Mouse (Mus musculus) frontal cortex, adult (tissue): ENCODE measurements around the gene Crocc.

ENCODE experiments used
- ATAC-seq: cut with Nextera tagmentation; 2 replicates; pipeline ENCODE4 v1.9.2; 2017; ENCODE audit warnings: mild to moderate bottlenecking, moderate library complexity, mixed read lengths; ENCODE audit not compliant: low TSS enrichment

Gene Crocc

GRCm38 (mm10) chr4:141020811-141021613 is 39.3 kb downstream of the Crocc start:
- ATAC-seq, result no peak; the same call in 1 of the 2 replicates

- ATAC-seq, result no peak
Observed at GRCm38 (mm10) chr4:141020220-141020619, 40.1 kb downstream of the Crocc start.

- no peak for ATAC-seq
Observed at GRCm38 (mm10) chr4:141017657-141018436, 42.5 kb downstream of the Crocc start.

GRCm38 (mm10) chr4:141016311-141016710 is 44.0 kb downstream of the Crocc start:
- ATAC-seq, result peak; percentile 45; the same call in 1 of the 2 replicates

DNA sequence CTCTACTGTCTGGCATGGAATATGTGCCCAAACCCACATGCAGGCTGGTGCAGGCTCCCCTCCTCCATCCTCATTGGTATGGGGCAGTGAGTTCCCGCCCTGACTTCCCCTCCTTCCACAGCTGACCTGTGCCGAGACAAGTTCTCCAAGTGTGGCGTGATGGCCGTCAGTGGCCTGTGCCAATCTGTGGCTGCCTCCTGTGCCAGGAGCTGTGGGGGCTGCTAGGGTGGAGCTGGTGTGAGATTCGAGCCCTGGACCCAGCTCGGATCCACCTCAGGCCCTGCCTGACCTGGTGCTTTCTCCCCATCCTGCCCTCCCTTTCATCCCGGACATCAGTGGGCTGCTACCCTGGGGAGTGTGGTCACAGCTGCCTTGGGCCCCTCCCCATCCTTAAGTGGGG is 45.0 kb downstream of the Crocc start:
- ATAC-seq, result no peak

DNA sequence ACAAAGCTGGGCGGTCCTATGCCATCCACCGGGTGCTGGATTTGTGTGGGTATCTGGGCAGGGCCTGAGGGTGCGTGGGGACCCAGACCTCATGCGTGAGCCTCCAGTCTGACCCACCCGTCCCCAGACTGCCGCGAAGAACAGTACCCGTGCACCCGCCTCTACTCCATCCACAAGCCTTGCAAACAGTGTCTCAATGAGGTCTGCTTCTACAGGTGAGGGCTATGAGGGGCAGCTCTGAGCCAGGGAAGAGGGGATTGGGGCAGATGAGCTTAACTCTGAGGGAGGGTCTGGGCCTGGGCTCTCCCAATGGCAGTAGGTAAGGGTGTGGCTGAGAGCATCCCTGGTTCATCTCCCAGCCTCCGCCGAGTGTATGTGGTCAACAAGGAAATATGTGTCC is 45.5 kb downstream of the Crocc start:
- peak; percentile 11; the same call in 1 of the 2 replicates for ATAC-seq

- no peak for ATAC-seq
Observed at GRCm38 (mm10) chr4:141014114-141014513, 46.2 kb downstream of the Crocc start.

DNA sequence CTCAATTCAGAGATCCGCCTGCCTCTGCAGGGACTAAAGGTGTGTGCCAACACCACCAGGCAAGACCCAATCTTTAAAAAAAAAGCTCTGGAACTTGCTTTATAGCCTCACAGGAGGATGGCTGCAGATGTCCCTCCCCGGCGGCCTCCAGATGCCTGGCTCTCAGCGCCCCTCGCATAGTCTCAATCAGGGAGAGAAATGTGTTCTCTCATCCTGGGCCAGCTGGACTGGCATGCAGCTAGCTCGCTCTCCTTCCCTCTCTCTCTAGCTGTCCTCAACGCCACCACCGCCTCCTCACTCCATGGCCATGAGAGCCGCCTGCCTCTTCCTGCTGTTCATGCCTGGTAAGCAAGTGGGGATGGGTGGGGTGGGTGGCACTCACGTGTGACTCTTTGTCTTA is 47.8 kb downstream of the Crocc start:
- peak; percentile 35; the same call in 1 of the 2 replicates for ATAC-seq

GRCm38 (mm10) chr4:141011556-141012328 is 48.6 kb downstream of the Crocc start:
- ATAC-seq, result no peak

DNA sequence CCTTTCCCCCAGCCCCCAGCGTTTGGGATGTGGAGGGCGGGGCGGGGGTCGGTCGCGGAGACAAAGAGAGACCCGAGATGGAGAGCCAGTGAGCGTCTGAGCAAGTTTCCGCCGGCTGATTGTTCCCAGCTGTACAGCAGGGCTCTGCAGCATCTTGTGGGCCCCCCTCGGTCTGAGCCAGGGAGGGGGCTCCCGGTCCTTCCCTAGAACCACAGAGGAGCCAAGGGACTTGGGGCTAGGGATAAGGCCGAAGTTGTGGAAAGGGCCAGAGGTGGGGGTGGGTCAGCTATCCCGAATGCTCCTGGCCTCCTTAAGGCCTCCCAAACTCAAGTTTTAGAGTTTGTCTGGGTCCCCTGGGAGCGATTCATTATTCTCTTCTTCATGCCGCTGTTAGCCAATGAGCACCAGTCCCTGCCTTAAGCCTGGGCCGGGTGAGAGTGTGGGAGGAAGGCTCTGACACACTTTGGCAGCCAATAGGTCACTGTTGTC is 49.4 kb downstream of the Crocc start:
- ATAC-seq, result no peak

GRCm38 (mm10) chr4:141010526-141010925 is 49.8 kb downstream of the Crocc start:
- peak; percentile 24 for ATAC-seq

- no peak for ATAC-seq
Observed at GRCm38 (mm10) chr4:141010118-141010517, 50.2 kb downstream of the Crocc start, which contains the start of gene Mfap2. Mfap2 (plus strand) TSS chr4:141010418.

- no peak for ATAC-seq
Observed at GRCm38 (mm10) chr4:141008028-141008427, 52.3 kb downstream of the Crocc start.

DNA sequence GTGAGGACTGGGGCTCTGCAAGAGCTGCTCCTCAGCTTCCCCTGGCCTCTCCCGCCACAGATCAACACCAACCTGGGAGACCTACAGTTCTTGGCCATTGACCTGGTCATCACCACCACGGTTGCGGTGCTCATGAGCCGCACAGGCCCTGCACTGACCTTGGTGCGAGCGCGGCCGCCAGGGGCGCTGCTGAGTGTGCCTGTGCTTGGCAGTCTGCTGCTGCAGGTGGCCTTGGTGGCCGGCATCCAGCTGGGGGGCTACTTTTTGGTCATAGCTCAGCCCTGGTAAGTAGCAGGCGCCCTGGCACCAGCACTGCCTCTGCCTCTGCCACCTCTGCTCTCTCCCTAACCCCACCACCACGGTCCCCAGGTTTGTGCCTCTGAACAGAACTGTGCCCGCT is 54.4 kb downstream of the Crocc start:
- ATAC-seq, result no peak

DNA sequence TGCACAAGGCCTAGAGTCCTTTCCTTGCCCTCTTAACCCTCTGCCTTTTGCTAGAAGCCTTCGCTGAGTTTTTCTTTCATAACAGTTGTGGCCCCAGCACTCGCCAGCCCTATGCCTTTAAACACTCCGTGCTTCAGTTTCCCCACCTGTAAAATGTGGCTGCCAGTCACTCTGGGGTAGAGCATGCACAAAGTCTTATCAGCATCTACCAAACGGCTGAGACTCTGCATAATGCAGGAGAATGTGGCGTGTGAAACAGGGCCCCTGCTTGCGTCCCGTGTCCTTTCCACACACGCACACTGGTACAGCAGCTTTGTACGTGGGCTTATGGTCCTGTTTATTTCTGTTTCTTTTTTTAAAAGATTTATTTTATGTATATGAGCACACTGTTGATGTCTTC is 63.5 kb downstream of the Crocc start:
- no peak for ATAC-seq

GRCm38 (mm10) chr4:140995811-140996210 is 64.5 kb downstream of the Crocc start:
- no peak for ATAC-seq

DNA sequence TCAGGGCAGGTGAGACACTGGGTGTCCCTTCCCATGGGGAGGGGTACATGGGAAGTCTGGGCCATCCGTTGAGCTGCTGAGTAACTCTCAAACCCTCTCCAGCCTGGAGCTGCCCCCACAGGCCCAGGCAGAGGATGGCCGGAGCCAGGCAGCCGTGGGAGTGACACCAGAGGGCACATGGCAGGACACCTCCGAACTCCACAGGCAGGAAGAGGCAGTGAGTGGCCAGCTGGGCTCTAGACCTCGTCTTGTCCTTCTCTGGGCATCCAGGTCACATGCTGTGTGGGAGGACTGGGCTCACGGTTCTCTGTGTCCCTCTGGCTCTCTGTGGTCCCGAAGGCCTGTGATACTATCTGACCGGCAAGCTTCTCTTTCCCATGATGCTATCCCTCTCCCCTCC is 66.5 kb downstream of the Crocc start:
- no peak for ATAC-seq

GRCm38 (mm10) chr4:140992215-140992614 is 68.1 kb downstream of the Crocc start:
- no peak for ATAC-seq

GRCm38 (mm10) chr4:140989447-140989846 is 70.9 kb downstream of the Crocc start:
- no peak for ATAC-seq

DNA sequence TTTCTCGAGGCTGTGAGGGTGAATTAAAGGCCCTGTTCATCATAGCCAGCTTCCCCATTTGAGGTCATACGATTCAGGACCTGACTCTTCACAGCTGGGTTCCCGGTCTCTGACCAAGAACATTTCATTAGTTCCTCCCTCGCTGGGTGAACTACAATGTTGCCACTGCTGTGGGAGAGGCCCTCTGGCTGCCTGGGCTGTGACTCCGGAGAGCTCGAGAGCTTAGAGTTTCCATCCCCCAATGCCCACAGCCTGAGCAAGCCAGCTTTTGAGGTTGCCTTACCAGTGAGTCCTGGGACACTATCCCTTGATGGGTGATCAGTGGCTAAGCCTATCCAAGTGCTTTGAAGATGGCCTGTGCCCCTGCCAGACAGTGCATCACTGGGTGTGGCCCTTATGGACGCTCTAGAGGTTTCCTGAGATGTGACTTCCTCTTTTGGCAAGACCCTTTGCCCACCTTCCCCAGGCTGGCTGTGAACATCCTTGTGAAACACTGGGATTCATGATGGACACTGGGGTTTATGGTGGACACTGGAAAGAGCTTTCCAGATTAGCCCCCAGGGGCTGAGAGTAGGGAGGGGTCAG is 71.6 kb downstream of the Crocc start:
- no peak for ATAC-seq

GRCm38 (mm10) chr4:140987476-140987875 is 72.9 kb downstream of the Crocc start:
- ATAC-seq, result no peak
